Mouse (Mus musculus) intestine, postnatal 0 days (tissue): ENCODE measurements around the gene Pxdc1. TPM values are rescaled to one million over a fixed set of nuclear protein-coding genes. Genes with fewer than 3 reads are reported as not detected.

Source experiments
- ATAC-seq: fragments of 200-750 bp; cut with Nextera tagmentation; 2 replicates; pipeline ENCODE4 v1.8.0; 2017; ENCODE audit warnings: mild to moderate bottlenecking, moderate TSS enrichment, moderate library complexity
- H3K27ac ChIP-seq: fragments of 300-500 bp; sonication (generic); 2 replicates; pipeline ENCODE4 v1.5.1; 2014; ENCODE audit warnings: mild to moderate bottlenecking, low read depth, low read length, moderate library complexity
- H3K27me3 ChIP-seq: fragments of 300-500 bp; sonication (generic); replicated peaks from 2 replicates; pipeline ENCODE4 v1.6.1; 2014; ENCODE audit warnings: low read length, mixed read lengths; ENCODE audit not compliant: control insufficient read depth, insufficient read depth
- H3K36me3 ChIP-seq: fragments of 300-500 bp; sonication (generic); 2 replicates; pipeline ENCODE4 v1.6.1; 2014; ENCODE audit warnings: mild to moderate bottlenecking, moderate library complexity; ENCODE audit not compliant: control insufficient read depth, insufficient read depth
- H3K4me1 ChIP-seq: fragments of 300-500 bp; sonication (generic); replicated peaks from 2 replicates; pipeline ENCODE4 v1.6.1; 2014; ENCODE audit warnings: antibody characterized with exemption, low read length, mixed read lengths; ENCODE audit not compliant: control insufficient read depth, insufficient read depth
- H3K4me2 ChIP-seq: fragments of 300-500 bp; sonication (generic); replicated peaks from 2 replicates; pipeline ENCODE4 v1.6.1; 2014; ENCODE audit warnings: low read depth, mild to moderate bottlenecking, moderate library complexity
- H3K4me3 ChIP-seq: fragments of 300-500 bp; sonication (generic); 2 replicates; pipeline ENCODE4 v1.5.1; 2014; ENCODE audit warnings: low read depth, low read length
- H3K9ac ChIP-seq: fragments of 300-500 bp; sonication (generic); 2 replicates; pipeline ENCODE4 v1.6.1; 2014; ENCODE audit warnings: mild to moderate bottlenecking, low read depth, low read length
- H3K9me3 ChIP-seq: fragments of 300-500 bp; sonication (generic); 2 replicates; pipeline ENCODE4 v1.6.1; 2016; ENCODE audit warnings: mixed run types; ENCODE audit not compliant: control insufficient read depth
- CTCF ChIP-seq: sonication (generic); IDR thresholded peaks from 2 replicates; pipeline ENCODE4 v1.5.1; 2016; ENCODE audit warnings: low read depth, mild to moderate bottlenecking, control low read depth, antibody characterized with exemption, moderate library complexity
- WGBS: fragments of 180-500 bp; shearing (Covaris S2); extraction: QIAGEN DNeasy Blood & Tissue Kit; methylation state at CpG from one replicate; pipeline ENCODE4 v1.1.7; 2014; 5-methylcytosine and 5-hydroxymethylcytosine counted together
- polyA plus RNA-seq: library from polyadenylated mRNA; unstranded; fragments of >200 nt; fragmentation: Nextera tagmentation; extraction: Ambion mirVana; gene quantifications from 2 replicates; pipeline ENCODE4 v1.2.1, GENCODE M21; 2015

Gene Pxdc1
- polyA plus RNA-seq, 1 experiment from 2014 or later = 80.4 TPM

DNA sequence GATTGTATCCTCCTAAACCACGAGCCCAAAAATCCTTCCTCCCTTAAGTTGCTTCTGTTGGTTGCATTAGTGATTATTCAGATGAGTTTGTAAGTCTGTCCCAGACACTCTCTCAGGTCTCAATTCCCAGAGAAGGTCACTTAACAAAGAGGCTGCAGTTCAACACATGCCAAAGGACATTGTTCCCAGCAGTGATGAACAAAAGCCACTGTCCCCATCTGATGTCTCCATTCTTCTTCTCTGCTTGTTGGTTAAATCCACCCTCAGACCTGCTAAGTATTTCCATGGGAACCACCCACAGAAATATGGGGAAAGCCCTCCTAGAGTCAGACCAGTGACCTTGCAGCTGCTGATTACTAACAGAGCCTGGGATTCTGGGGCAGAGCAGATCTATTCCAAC, 43.6 kb downstream of the Pxdc1 start:
- 76% methylated on average over 1 of the region's 1 CpGs for WGBS
- no peak for ATAC-seq
- TF ChIP-seq CTCF = no peak
- H3K27ac ChIP-seq = no peak overlapping the region
- no peak overlapping the region for H3K4me3 ChIP-seq
- no peaks in the 10 kb centered on the region for H3K27me3 ChIP-seq
- no peaks in the 10 kb centered on the region for H3K4me1 ChIP-seq
- no peak overlapping the region for H3K4me2 ChIP-seq
- H3K9me3 ChIP-seq = no peaks in the 10 kb centered on the region
- no peaks in the 10 kb centered on the region for H3K36me3 ChIP-seq
- no peak overlapping the region for H3K9ac ChIP-seq

DNA sequence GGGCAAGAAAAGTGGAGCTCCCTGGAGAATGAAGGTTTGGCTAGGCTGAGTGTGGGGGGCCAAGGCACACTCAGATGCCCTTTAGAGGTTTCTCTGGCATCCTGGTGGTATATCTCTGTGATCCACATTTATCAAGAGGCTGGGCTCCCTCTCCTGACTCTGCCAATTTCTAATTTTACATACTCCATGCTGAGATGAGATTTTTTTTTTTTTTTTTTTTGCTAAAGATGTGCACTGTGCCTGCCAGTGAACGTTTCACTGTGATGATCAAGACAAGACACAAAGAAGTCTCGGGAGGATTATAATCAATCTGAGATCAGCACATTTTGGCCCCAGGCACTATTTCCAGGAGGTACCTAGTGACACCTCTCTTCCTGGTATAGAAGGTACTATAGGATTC, 46.2 kb downstream of the Pxdc1 start:
- ATAC-seq = no peak
- TF ChIP-seq CTCF = no peak
- H3K9me3 ChIP-seq = no peaks in the 10 kb centered on the region
- no peak overlapping the region for H3K4me2 ChIP-seq
- no peak overlapping the region for H3K27ac ChIP-seq
- no peaks in the 10 kb centered on the region for H3K27me3 ChIP-seq
- WGBS = 81% methylated on average over 2 of the region's 2 CpGs
- no peaks in the 10 kb centered on the region for H3K4me1 ChIP-seq
- H3K4me3 ChIP-seq = no peak overlapping the region
- no peaks in the 10 kb centered on the region for H3K36me3 ChIP-seq
- no peak overlapping the region for H3K9ac ChIP-seq

DNA sequence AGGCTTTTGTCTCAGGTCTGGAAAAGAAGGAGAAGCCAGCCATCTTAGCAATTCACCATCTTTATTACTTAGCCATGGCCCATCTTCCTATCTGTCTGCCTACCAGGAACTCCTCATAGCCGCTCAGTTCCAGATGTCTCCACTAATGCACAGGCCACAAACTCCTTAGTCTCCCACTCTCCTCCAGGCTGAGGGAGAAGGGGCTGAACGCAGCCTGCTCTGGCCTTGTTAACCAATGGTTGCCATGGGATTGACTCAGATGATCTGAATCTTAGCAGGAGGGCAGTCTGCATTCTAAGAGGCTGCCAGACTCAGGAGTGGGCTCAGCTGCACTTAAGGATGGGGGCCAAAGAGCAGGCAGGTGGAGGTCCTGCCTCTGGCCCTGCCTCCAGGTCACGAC, 47.4 kb downstream of the Pxdc1 start:
- Histone ChIP-seq H3K36me3 (no peaks in the 10 kb centered on the region), H3K9me3 (no peaks in the 10 kb centered on the region), H3K27me3 (no peaks in the 10 kb centered on the region), H3K9ac (no peak overlapping the region), H3K4me1 (no peaks in the 10 kb centered on the region), H3K4me2 (no peak overlapping the region), H3K27ac (no peak overlapping the region), H3K4me3 (no peak overlapping the region)
- no peak for ATAC-seq
- 85% methylated on average over 3 of the region's 3 CpGs for WGBS
- TF ChIP-seq CTCF = no peak

DNA sequence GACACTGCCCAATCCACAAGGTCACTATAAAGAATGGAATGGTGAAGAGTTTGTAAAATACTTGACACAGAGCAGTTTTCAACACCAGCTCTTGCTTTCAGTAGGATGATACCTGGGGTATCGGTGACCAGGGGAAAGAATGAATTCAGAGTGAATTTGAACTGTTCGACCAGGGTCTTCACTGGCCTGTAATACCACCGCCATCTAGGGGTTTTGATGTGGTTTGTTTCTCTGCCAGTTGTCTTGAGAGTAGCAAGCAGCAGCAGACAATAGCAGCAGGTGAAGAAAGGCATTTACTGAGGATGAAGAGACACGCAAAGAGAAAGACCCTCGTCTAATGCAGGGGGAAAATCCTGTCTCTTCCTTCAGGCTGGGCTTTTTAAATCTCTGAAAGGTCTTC, 48.1 kb downstream of the Pxdc1 start:
- H3K4me1 ChIP-seq = no peaks in the 10 kb centered on the region
- no peaks in the 10 kb centered on the region for H3K9me3 ChIP-seq
- no peaks in the 10 kb centered on the region for H3K36me3 ChIP-seq
- TF ChIP-seq CTCF = peak; percentile 26; the same call in 1 of the 2 replicates
- no peak overlapping the region for H3K27ac ChIP-seq
- no peaks in the 10 kb centered on the region for H3K27me3 ChIP-seq
- no peak overlapping the region for H3K9ac ChIP-seq
- ATAC-seq = no peak
- WGBS = 70% methylated on average over 5 of the region's 5 CpGs
- no peak overlapping the region for H3K4me2 ChIP-seq
- no peak overlapping the region for H3K4me3 ChIP-seq

DNA sequence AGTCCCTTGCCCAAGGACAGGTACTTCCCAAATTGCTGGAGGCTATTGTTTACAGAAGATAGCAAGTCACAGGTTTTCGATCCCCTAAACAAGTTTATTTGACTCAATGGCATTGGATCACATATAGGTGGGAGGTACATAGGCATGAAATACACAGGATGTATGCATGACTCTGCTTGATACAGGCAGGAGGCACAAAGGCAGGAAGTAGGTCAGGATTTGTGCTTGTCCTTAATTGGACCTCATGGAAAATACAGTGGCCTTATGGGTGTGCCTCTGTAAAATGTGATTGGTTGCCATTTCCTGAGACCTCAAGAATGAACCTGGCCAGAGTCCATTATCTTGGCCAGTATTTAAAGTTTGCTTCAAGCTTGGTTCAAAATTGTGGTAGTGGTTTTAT, 48.9 kb downstream of the Pxdc1 start:
- Histone ChIP-seq H3K27ac (no peak overlapping the region), H3K36me3 (no peaks in the 10 kb centered on the region), H3K9ac (no peak overlapping the region), H3K27me3 (no peaks in the 10 kb centered on the region), H3K9me3 (no peaks in the 10 kb centered on the region), H3K4me3 (no peak overlapping the region), H3K4me1 (no peaks in the 10 kb centered on the region), H3K4me2 (no peak overlapping the region)
- WGBS = 78% methylated on average over 1 of the region's 1 CpGs
- no peak for ATAC-seq
- no peak for TF ChIP-seq CTCF

DNA sequence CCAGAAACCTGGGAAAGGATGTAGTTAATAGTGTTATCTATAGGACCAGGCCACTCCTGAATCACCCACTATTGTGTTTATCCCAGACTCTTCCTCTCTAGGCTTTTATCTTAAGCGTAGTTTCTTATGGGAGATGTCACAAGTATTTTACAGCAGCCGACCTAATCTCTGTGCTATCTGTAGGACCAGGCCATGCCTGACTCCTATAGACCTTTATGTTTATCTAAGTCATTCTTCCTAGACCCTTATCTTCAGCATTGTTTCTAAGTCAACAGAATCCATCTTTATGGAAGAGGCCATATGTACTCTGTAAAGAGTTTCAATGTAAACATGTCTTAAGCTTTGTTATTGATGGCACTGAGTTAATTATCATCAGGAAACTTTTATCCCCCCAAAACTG, 50.5 kb downstream of the Pxdc1 start:
- H3K4me3 ChIP-seq = no peak overlapping the region
- no peak overlapping the region for H3K4me2 ChIP-seq
- no peaks in the 10 kb centered on the region for H3K27me3 ChIP-seq
- H3K27ac ChIP-seq = no peak overlapping the region
- H3K36me3 ChIP-seq = no peaks in the 10 kb centered on the region
- no peak overlapping the region for H3K9ac ChIP-seq
- TF ChIP-seq CTCF = no peak
- ATAC-seq = no peak
- 11% methylated on average over 2 of the region's 2 CpGs for WGBS
- H3K4me1 ChIP-seq = no peaks in the 10 kb centered on the region
- H3K9me3 ChIP-seq = no peaks in the 10 kb centered on the region

DNA sequence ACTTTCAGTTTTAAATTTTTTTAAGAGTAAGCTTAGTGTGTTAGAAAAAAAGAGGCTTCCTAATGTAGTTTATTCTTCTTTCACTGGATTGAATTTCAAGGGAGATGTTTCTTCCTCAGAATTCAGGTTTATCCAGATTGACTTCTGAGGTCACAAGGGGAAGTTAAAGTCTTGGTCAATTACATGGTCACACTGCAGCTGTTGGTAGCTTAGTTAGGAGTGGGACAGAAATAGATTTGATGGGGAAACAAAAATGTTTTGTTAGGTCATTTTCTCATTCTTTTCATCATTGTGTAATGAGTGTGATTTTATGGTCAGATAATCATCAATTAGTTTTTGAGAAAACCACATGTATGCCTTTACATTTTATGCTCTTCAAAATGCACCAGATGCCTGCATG, 56.5 kb downstream of the Pxdc1 start:
- Histone ChIP-seq H3K4me3 (no peak overlapping the region), H3K9ac (no peak overlapping the region), H3K27me3 (no peaks in the 10 kb centered on the region), H3K27ac (no peak overlapping the region), H3K36me3 (no peaks in the 10 kb centered on the region), H3K4me2 (no peak overlapping the region), H3K9me3 (no peaks in the 10 kb centered on the region), H3K4me1 (no peaks in the 10 kb centered on the region)
- TF ChIP-seq CTCF = no peak
- ATAC-seq = no peak

Other genes starting within 250 kb of the Pxdc1 start
- gene Fam50b, start 81.4 kb upstream of the Pxdc1 start, polyA plus RNA-seq = 0.16 and 0.20 TPM in 2 replicates
- 44.2 and 51.2 TPM in 2 replicates for gene Prpf4b, start 221.8 kb upstream of the Pxdc1 start, polyA plus RNA-seq